Mouse (Mus musculus) CH12.LX (cell line): ENCODE measurements around the gene Gucy1b2. TPM values are rescaled to one million over a fixed set of nuclear protein-coding genes. Genes with fewer than 3 reads are reported as not detected.

Source experiments
- DNase-seq: peaks from one replicate; pipeline ENCODE4 v3.0.0-alpha.2; 2013; ENCODE audit errors: extremely low read depth
- H3K27ac ChIP-seq: 2 replicates; pipeline ENCODE4 v1.5.1; 2012; ENCODE audit warnings: low read depth, mild to moderate bottlenecking, control low read depth, moderate library complexity; ENCODE audit not compliant: insufficient read depth
- H3K27me3 ChIP-seq: replicated peaks from 2 replicates; pipeline ENCODE3; 2012; ENCODE audit warnings: inconsistent platforms
- H3K36me3 ChIP-seq, 2 experiments: replicated peaks in 1 of 2; 2 replicates each; pipeline versions ENCODE3 to v1.6.1; 2012; ENCODE audit warnings: inconsistent platforms in 1 of 2, low read length in 1 of 2, mild to moderate bottlenecking in 1 of 2, mixed read lengths in 1 of 2, moderate library complexity in 1 of 2; ENCODE audit not compliant: control insufficient read depth in 1 of 2, insufficient read depth in 1 of 2
- H3K4me1 ChIP-seq, 2 experiments: 2 replicates each; pipeline ENCODE4 v1.6.1; 2012; ENCODE audit warnings: inconsistent platforms in 1 of 2, moderate library complexity in 1 of 2; ENCODE audit not compliant: insufficient read depth in 2 of 2, control insufficient read depth in 1 of 2
- H3K4me2 ChIP-seq: 2 replicates; pipeline ENCODE4 v1.6.1; 2012; ENCODE audit warnings: low read depth, mild to moderate bottlenecking, control low read depth; ENCODE audit not compliant: poor library complexity, insufficient read depth, severe bottlenecking
- H3K4me3 ChIP-seq, 3 experiments: fragments of 150-350 bp in 1 of 3; sonication (generic) in 1 of 3; replicated peaks in 1 of 3; 2 replicates each; pipeline versions ENCODE3 to v1.5.1; 2011 to 2012; ENCODE audit warnings: low read depth in 2 of 3, low read length in 2 of 3, mild to moderate bottlenecking in 2 of 3, moderate library complexity in 2 of 3, control low read depth in 1 of 3, improper control_type of control experiment in 1 of 3, inconsistent platforms in 1 of 3, mixed read lengths in 1 of 3; ENCODE audit not compliant: poor library complexity in 1 of 3
- H3K79me2 ChIP-seq: replicated peaks from 2 replicates; pipeline ENCODE4 v1.6.1; 2012; ENCODE audit warnings: mild to moderate bottlenecking, moderate library complexity; ENCODE audit not compliant: control insufficient read depth, poor library complexity, insufficient read depth, severe bottlenecking; ENCODE audit errors: extremely low read depth
- H3K9ac ChIP-seq: 2 replicates; pipeline ENCODE4 v1.6.1; 2012; ENCODE audit warnings: low read depth, mild to moderate bottlenecking, control low read depth, moderate library complexity; ENCODE audit not compliant: insufficient read depth
- H3K9me3 ChIP-seq: replicated peaks from 2 replicates; pipeline ENCODE3; 2012; ENCODE audit warnings: low read length, inconsistent platforms, mixed read lengths
- BHLHE40 ChIP-seq: IDR thresholded peaks from 2 replicates; pipeline ENCODE4 v1.6.1; 2011; ENCODE audit warnings: mild to moderate bottlenecking, low read depth, low read length, improper control_type of control experiment
- CTCF ChIP-seq, 2 experiments: IDR thresholded peaks in 1 of 2; conservative IDR thresholded peaks in 1 of 2; 2 replicates each; pipeline ENCODE4 v1.5.1; 2011 to 2012; ENCODE audit warnings: low read depth in 2 of 2, low read length in 2 of 2, improper control_type of control experiment in 1 of 2, inconsistent platforms in 1 of 2, mild to moderate bottlenecking in 1 of 2, moderate library complexity in 1 of 2
- ETS1 ChIP-seq: conservative IDR thresholded peaks from 2 replicates; pipeline ENCODE4 v1.6.1; 2012; ENCODE audit warnings: low read depth, mild to moderate bottlenecking, inconsistent platforms, low read length, improper control_type of control experiment, moderate library complexity
- JUN ChIP-seq: IDR thresholded peaks from 2 replicates; pipeline ENCODE4 v1.6.1; 2011; ENCODE audit warnings: low read depth, mild to moderate bottlenecking, low read length, improper control_type of control experiment, moderate library complexity; ENCODE audit not compliant: insufficient read depth
- MAZ ChIP-seq: IDR thresholded peaks from 2 replicates; pipeline ENCODE4 v1.6.1; 2012; ENCODE audit warnings: low read depth, mild to moderate bottlenecking, inconsistent platforms, low read length, improper control_type of control experiment, moderate library complexity
- MEF2A ChIP-seq: IDR thresholded peaks from 2 replicates; pipeline ENCODE4 v1.6.1; 2014; ENCODE audit warnings: low read depth, mild to moderate bottlenecking, inconsistent platforms, low read length, improper control_type of control experiment, borderline replicate concordance
- MXI1 ChIP-seq: IDR thresholded peaks from 2 replicates; pipeline ENCODE4 v1.6.1; 2011; ENCODE audit warnings: mild to moderate bottlenecking, low read depth, low read length, improper control_type of control experiment
- MYC ChIP-seq: IDR thresholded peaks from 2 replicates; pipeline ENCODE4 v1.6.1; 2011; ENCODE audit warnings: low read depth, mild to moderate bottlenecking, improper control_type of control experiment, low read length
- NELFE ChIP-seq: IDR thresholded peaks from 2 replicates; pipeline ENCODE4 v1.6.1; 2011; ENCODE audit warnings: low read depth, low read length, improper control_type of control experiment
- POLR2AphosphoS2 ChIP-seq: IDR thresholded peaks from 2 replicates; pipeline ENCODE4 v1.6.1; 2011; ENCODE audit warnings: low read depth, low read length, improper control_type of control experiment
- RAD21 ChIP-seq: IDR thresholded peaks from 2 replicates; pipeline ENCODE4 v1.6.1; 2011; ENCODE audit warnings: low read depth, mild to moderate bottlenecking, low read length, improper control_type of control experiment, moderate library complexity
- TBP ChIP-seq: conservative IDR thresholded peaks from 2 replicates; pipeline ENCODE4 v1.6.1; 2011; ENCODE audit warnings: low read depth, low read length, improper control_type of control experiment
- UBTF ChIP-seq: IDR thresholded peaks from 2 replicates; pipeline ENCODE4 v1.6.1; 2012; ENCODE audit warnings: low read depth, mild to moderate bottlenecking, inconsistent platforms, low read length, improper control_type of control experiment, moderate library complexity
- ZC3H11A ChIP-seq: IDR thresholded peaks from 2 replicates; pipeline ENCODE4 v1.6.1; 2012; ENCODE audit warnings: low read depth, mild to moderate bottlenecking, inconsistent platforms, low read length, improper control_type of control experiment
- ZKSCAN1 ChIP-seq: IDR thresholded peaks from 2 replicates; pipeline ENCODE4 v1.6.1; 2012; ENCODE audit warnings: low read depth, inconsistent platforms, low read length, improper control_type of control experiment, borderline replicate concordance
- ZNF384 ChIP-seq: IDR thresholded peaks from 2 replicates; pipeline ENCODE4 v1.6.1; 2012; ENCODE audit warnings: low read depth, low read length, improper control_type of control experiment, inconsistent platforms
- dilution Hi-C: fragments of 300-500 bp; cut with MboI; formaldehyde crosslinking; loops from 2 replicates; pipeline ENCODE4 v1.14.3; 2020; ENCODE audit warnings: low sequenced_read_pairs; ENCODE audit not compliant: extremely low pct_unique_long_range_greater_than_20kb, extremely low pct_ligation_motif_present
- in situ Hi-C: fragments of 300-500 bp; cut with MboI; formaldehyde crosslinking; loops from 3 replicates; pipeline ENCODE4 v1.14.3; 2019; ENCODE audit warnings: low sequenced_read_pairs, low pct_ligation_motif_present, low pct_unique_long_range_greater_than_20kb, mixed read lengths
- polyA plus RNA-seq: library from polyadenylated mRNA; unstranded; fragments of >175 nt; gene quantifications from 2 replicates; pipeline ENCODE4 v1.2.1, GENCODE M21; 2012; ENCODE audit warnings: low read depth; ENCODE audit not compliant: insufficient read length
- total RNA-seq, 2 experiments: library from RNA; depleted of rRNA; stranded (reverse); fragments of 300-350 nt in 1 of 2; fragments of >200 nt in 1 of 2; gene quantifications; 2 replicates each; pipeline ENCODE4 v1.2.3; 2012 to 2014

Gucy1b2 gene
- total and polyA plus RNA-seq, 3 experiments, result not detected

DNA sequence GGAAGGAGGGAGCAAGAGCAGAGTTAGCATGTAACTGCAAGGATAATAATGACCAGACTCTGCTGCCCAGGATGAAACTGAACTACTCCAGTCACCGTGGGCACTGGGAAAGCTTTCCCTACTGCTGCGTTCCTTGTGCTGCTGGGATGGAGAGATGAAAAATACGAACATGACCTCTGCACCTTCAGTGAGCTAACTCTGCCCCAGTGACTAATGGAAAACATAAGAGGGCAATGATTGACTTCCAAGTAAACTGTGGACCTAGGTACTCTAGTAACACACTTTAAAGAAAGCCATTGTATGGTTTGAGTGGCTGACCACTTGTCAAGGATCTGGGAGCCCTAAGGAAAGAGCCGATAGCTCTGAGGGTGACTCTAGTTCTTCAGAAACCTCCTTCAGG is 17.9 kb downstream of the Gucy1b2 start:
- dilution Hi-C loops, result no loop called here
- H3K9ac ChIP-seq, result no peak overlapping the region
- no peak for DNase-seq
- no peaks in the 10 kb centered on the region for H3K4me1 ChIP-seq
- H3K4me2 ChIP-seq, result no peak overlapping the region
- H3K79me2 ChIP-seq, result no peaks in the 10 kb centered on the region
- no peak overlapping the region for H3K4me3 ChIP-seq
- no peak overlapping the region for H3K27ac ChIP-seq
- H3K36me3 ChIP-seq, result no peaks in the 10 kb centered on the region
- no peaks in the 10 kb centered on the region for H3K27me3 ChIP-seq
- in situ Hi-C loops, result no loop called here
- H3K9me3 ChIP-seq, result no peaks in the 10 kb centered on the region
- TF ChIP-seq ZNF384, result no peak
- TF ChIP-seq MAZ, result no peak
- no peak for TF ChIP-seq ETS1
- no peak for TF ChIP-seq NELFE
- TF ChIP-seq ZKSCAN1, result no peak
- TF ChIP-seq MYC, result no peak
- no peak for TF ChIP-seq BHLHE40
- no peak for TF ChIP-seq POLR2AphosphoS2
- no peak for TF ChIP-seq RAD21
- TF ChIP-seq MEF2A, result no peak
- no peak for TF ChIP-seq CTCF (conservative IDR thresholded peaks at IDR 0.05 in 1 of 2, IDR thresholded peaks at IDR 0.05 in 1 of 2; ENCODE audit: low read depth in 2 of 2, low read length in 2 of 2)
- no peak for TF ChIP-seq ZC3H11A
- TF ChIP-seq UBTF, result no peak
- TF ChIP-seq, all 38 proteins: peak for 0

DNA sequence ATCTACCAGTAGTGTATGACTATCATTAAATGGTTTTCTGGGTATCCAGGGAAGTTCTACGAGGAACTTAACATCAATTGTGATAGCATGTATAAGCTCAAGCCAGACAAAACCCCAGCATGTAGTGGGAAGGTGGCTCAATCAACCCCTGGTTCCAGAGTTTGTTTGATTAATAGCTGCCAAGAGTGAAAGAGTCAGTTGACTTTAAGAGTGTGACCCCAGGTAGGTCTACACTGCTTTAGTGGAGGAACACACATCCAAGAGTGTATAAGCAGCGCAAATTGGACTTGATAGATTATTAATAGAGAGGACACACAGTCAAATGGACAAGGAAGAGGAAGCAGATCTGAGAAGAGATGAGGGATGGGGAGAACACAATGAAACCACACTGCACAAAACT is 18.3 kb downstream of the Gucy1b2 start:
- in situ Hi-C loops, result no loop called here
- no peak for DNase-seq
- Histone ChIP-seq H3K4me2 (no peak overlapping the region), H3K4me3 (no peak overlapping the region), H3K36me3 (no peaks in the 10 kb centered on the region), H3K27ac (no peak overlapping the region), H3K79me2 (no peaks in the 10 kb centered on the region), H3K9ac (no peak overlapping the region), H3K9me3 (no peaks in the 10 kb centered on the region), H3K4me1 (no peaks in the 10 kb centered on the region), H3K27me3 (no peaks in the 10 kb centered on the region)
- dilution Hi-C loops, result no loop called here
- TF ChIP-seq JUN, result no peak
- TF ChIP-seq MXI1, result no peak
- no peak for TF ChIP-seq TBP
